Mouse (Mus musculus): Measurements from ENCODE around the gene Atp6v0b.

Gene Atp6v0b

DNA sequence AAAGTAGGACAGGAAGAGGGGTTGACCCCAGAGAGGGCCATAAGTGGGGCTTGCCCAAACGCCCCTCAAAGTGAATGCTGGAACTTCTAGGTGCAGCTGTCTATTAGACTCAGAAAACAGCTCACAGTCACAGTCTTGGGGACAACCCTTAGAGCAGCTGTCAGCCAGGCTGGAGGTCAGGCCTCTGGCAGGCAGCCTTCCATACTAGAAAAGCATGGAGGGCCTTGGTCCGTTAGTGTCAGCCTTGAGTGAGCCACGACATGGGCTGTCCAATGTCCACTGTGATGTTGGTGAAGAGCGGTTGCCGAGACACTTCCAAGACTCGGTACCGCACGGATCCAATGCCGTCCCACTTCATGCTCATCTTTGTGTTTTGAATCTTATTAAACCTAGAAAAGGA lies 13.5 kb downstream of the Atp6v0b start:
- DNase-seq (ENCODE audit: low read depth in 1 of 2, low spot score in 2 of 2) = no peak

- DNase-seq (ENCODE audit: low read depth in 1 of 2, low spot score in 2 of 2) = no peak
Observed at GRCm38 (mm10) chr4:117872471-117872886, 14.7 kb downstream of the Atp6v0b start, which contains the start of gene Ccdc24. Gene Ccdc24, minus strand, starts transcription at chr4:117872557.

GRCm38 (mm10) chr4:117871787-117872186 lies 15.3 kb downstream of the Atp6v0b start:
- DNase-seq (ENCODE audit: low read depth in 1 of 2, low spot score in 2 of 2) = no peak

DNA sequence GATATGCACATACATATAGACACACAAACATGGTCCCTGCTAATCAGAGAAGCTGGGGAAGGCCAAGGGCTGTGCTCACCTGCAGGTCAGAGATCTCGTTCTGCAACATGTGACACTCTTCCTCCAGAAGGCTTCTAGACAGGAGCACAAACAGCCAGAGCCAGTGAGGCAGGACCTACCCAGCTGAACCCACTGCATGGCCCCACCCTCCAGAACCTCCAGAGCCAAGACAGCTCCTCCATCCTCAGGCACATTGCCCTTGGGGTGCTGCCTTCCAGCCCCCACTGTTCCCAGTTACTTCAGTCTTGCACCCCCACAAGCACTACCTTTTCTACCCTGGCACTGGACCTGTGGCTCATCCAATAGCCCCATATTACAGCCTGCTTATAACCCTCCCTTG lies 16.7 kb downstream of the Atp6v0b start:
- no peak for DNase-seq (ENCODE audit: low read depth in 1 of 2, low spot score in 2 of 2)

GRCm38 (mm10) chr4:117869317-117869716 lies 17.8 kb downstream of the Atp6v0b start:
- no peak for DNase-seq (ENCODE audit: low read depth in 1 of 2, low spot score in 2 of 2)

- peak in 1 of 2 experiments; percentile 43 for DNase-seq (ENCODE audit: low read depth in 1 of 2, low spot score in 2 of 2)
Observed at GRCm38 (mm10) chr4:117867823-117868222, 19.3 kb downstream of the Atp6v0b start.

- no peak for DNase-seq (ENCODE audit: low read depth in 1 of 2, low spot score in 2 of 2)
Observed at GRCm38 (mm10) chr4:117867000-117867399, 20.1 kb downstream of the Atp6v0b start.

DNA sequence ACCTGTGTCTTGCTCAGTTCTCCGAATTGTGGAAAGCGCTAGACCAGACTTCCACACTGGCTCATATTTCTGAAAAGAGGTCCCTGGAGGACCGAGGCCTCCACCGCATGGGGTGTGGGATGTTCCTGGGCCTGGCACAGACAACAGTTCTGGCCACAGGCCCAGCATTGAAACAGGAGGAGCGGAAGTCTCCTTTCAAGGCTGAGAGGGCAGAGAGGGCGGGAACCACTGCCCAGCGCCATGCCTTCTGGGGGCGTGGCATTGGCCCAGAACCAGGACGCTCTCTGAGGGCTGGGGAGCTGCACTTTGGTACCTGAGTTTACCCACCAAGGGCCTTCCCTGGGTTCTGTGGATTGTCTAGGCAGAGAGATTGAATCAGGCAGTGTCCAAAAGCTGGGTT lies 21.1 kb downstream of the Atp6v0b start:
- DNase-seq (ENCODE audit: low read depth in 1 of 2, low spot score in 2 of 2) = peak in 1 of 2 experiments; percentile 16

DNA sequence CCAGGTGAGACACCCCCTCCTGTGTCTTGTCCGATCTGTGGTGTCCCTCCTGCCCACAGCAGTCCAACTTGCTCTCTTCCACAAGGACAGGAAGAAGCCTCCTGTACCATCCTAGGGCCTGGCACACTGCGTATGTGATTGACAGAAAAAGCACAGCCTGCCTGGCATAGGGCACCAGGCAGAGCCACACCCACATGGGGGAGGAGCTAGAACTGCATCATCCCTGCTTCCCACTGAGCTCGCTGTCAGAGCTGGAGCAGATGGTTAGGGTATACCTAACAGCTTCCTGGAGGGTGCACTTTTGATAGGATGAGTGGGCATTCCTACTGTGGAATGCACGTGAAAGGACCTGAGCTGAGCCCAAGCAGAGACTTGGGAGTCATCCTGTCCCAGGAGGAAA lies 24.3 kb downstream of the Atp6v0b start:
- DNase-seq (ENCODE audit: low read depth in 1 of 2, low spot score in 2 of 2) = peak in 1 of 2 experiments; percentile 18

- no peak for DNase-seq (ENCODE audit: low read depth in 1 of 2, low spot score in 2 of 2)
Observed at GRCm38 (mm10) chr4:117860570-117860969, 26.6 kb downstream of the Atp6v0b start.

- no peak for DNase-seq (ENCODE audit: low read depth in 1 of 2, low spot score in 2 of 2)
Observed at GRCm38 (mm10) chr4:117858794-117859193, 28.3 kb downstream of the Atp6v0b start.

DNA sequence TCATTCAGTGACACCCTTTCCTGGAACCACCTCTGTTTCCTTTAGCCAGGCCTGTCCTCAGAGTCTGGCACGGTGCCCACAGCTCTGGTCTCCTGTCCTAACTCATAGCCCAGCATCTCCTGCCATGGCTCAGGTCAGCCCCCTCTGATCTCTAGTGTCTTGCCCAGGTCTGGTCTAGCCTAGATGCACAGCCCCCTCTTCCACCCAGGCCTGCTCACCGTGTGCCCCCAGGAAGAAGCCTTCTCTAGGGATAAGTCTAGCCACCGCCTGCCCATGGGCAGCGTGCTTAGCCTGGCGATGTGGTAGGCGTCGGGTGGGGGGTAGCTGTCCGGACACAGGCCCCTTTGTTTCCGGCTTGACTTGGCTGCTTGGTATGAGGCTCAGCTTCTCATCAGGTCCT lies 32.0 kb downstream of the Atp6v0b start:
- no peak for DNase-seq (ENCODE audit: low read depth in 1 of 2, low spot score in 2 of 2)

GRCm38 (mm10) chr4:117852152-117852868 lies 34.8 kb downstream of the Atp6v0b start:
- DNase-seq (ENCODE audit: low read depth in 1 of 2, low spot score in 2 of 2) = no peak

DNA sequence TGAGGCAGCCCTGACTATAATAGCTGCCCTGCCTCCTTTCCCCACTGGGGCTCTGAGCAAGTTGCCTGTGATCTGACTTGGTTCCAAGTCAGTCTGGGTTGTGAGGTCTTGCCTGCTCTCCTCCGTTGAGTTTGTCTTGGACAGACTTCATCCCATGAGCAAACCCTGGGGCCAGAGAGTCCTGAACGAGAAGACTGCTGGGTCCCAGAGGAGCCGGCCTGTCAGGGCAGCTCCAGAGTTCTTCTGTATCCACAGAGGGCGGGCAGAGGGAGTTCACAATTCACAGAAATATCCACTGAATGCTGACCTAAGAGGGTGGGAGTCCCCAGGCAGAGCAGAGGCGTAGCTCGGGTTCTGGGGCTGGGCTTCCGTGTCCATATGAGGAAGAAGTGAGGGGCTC lies 36.3 kb downstream of the Atp6v0b start:
- DNase-seq (ENCODE audit: low read depth in 1 of 2, low spot score in 2 of 2) = no peak

DNA sequence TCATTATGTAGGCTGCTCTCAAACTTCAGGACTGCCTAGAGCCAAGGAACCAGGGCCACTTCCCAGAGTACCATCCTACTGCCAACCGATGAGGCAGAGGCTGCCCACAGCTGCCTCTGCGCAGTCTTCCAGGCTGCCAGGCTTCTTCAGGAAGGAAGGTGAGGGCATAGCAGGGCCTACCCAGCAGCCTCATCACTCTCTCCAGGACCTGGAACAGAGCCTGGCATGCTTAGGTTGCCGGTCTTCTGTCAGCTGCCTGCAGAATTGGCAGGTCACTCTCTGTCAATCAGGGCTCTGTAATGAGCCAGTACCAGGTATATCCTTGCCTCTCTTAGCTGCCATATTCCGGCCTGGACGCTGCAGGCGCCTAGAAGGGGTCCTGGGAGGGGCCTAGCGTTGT lies 37.0 kb downstream of the Atp6v0b start:
- no peak for DNase-seq (ENCODE audit: low read depth in 1 of 2, low spot score in 2 of 2)

GRCm38 (mm10) chr4:117849506-117849905 lies 37.6 kb downstream of the Atp6v0b start:
- DNase-seq (ENCODE audit: low read depth in 1 of 2, low spot score in 2 of 2) = no peak

GRCm38 (mm10) chr4:117849063-117849462 lies 38.1 kb downstream of the Atp6v0b start:
- DNase-seq (ENCODE audit: low read depth in 1 of 2, low spot score in 2 of 2) = no peak

GRCm38 (mm10) chr4:117847011-117847410 lies 40.1 kb downstream of the Atp6v0b start:
- DNase-seq (ENCODE audit: low read depth in 1 of 2, low spot score in 2 of 2) = no peak

GRCm38 (mm10) chr4:117846261-117846660 lies 40.9 kb downstream of the Atp6v0b start:
- DNase-seq (ENCODE audit: low read depth in 1 of 2, low spot score in 2 of 2) = no peak

DNA sequence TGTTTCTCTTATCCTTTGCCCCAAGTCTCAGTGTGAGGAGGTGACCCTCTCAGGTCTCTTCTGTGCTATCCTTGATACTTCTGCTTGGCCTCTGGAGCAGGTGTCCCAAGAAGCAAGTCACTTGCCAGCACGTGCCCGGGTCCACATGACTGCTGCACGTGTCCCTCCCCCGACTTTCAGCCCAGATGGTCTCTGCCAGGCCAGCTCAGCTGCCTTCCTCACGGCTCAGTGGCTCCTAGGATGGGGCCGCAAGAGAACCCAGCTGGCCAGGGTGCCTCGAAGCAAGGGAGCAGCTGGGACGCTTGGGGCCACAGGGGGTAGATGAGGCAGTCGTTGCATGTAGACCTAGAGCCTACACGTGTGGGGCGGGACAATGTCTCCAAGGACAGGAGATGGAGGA lies 41.8 kb downstream of the Atp6v0b start:
- no peak for DNase-seq (ENCODE audit: low read depth in 1 of 2, low spot score in 2 of 2)

- DNase-seq (ENCODE audit: low read depth in 1 of 2, low spot score in 2 of 2) = no peak
Observed at GRCm38 (mm10) chr4:117844467-117844866, 42.7 kb downstream of the Atp6v0b start.

- no peak for DNase-seq (ENCODE audit: low read depth in 1 of 2, low spot score in 2 of 2)
Observed at GRCm38 (mm10) chr4:117843101-117843500, 44.0 kb downstream of the Atp6v0b start.

DNA sequence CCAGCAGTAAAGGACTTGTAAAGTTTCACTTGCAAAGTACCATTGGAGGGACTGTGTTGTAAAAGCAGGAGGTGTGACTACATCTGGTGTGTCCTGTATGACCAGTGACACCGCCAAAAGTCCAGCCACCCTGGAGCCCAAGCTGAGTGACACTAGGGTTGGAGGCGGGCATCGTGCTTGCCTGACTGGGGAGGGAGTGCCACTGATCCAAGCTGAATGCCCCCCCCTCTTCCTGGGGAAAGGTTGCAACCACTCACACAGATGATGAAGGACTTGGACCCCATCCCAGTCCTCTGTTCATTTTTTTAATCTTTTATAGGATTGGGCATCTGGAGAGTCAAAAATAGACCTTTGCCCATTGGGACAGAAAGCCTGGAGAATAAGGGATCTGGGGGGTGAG lies 45.6 kb downstream of the Atp6v0b start:
- DNase-seq (ENCODE audit: low read depth in 1 of 2, low spot score in 2 of 2) = no peak

All from monocyte, adult 2 months (primary cell).